Mouse (Mus musculus) skeletal muscle tissue, adult 2 months (tissue): ENCODE data around the gene Dcaf5.
"Not testable (repeated sequence)": the region's sequence is repeated elsewhere in the genome, so short reads cannot be mapped to it uniquely, and the experiment has no call there.

Source experiments
- DNase-seq: peaks from one replicate; pipeline ENCODE4 v3.0.0-alpha.2; 2012; ENCODE audit warnings: low read depth, low spot score

The Dcaf5 gene

GRCm38 (mm10) chr12:80436336-80436976, at the start of gene Dcaf5:
TSS of gene Dcaf5 (minus strand) at chr12:80436601.
- peak; percentile 84 for DNase-seq

- DNase-seq, result no peak
Measured at GRCm38 (mm10) chr12:80483397-80483796, 47.0 kb upstream of the Dcaf5 start.

GRCm38 (mm10) chr12:80479986-80480385, 43.6 kb upstream of the Dcaf5 start:
- peak; percentile 68 for DNase-seq

- DNase-seq, result no peak
Measured at GRCm38 (mm10) chr12:80473731-80474130, 37.3 kb upstream of the Dcaf5 start.

- DNase-seq, result peak; percentile 62
Measured at GRCm38 (mm10) chr12:80471926-80472325, 35.5 kb upstream of the Dcaf5 start.

GRCm38 (mm10) chr12:80470206-80470605, 33.8 kb upstream of the Dcaf5 start:
- DNase-seq, result peak; percentile 62

- DNase-seq, result peak; percentile 67
Measured at GRCm38 (mm10) chr12:80463666-80464269, 27.4 kb upstream of the Dcaf5 start.

- peak; percentile 91 for DNase-seq
Measured at GRCm38 (mm10) chr12:80462942-80463651, 26.7 kb upstream of the Dcaf5 start, which contains the start of gene Exd2. TSS of gene Exd2 (plus strand) at chr12:80463095.

GRCm38 (mm10) chr12:80462292-80462896, 26.0 kb upstream of the Dcaf5 start:
- DNase-seq, result not testable (repeated sequence)

- DNase-seq, result no peak
Measured at GRCm38 (mm10) chr12:80458033-80458432, 21.6 kb upstream of the Dcaf5 start.

GRCm38 (mm10) chr12:80453506-80453905, 17.1 kb upstream of the Dcaf5 start:
- no peak for DNase-seq

- no peak for DNase-seq
Measured at GRCm38 (mm10) chr12:80444525-80445109, 8.2 kb upstream of the Dcaf5 start.

GRCm38 (mm10) chr12:80440957-80441356, 4.6 kb upstream of the Dcaf5 start:
- no peak for DNase-seq

GRCm38 (mm10) chr12:80437051-80437675, 762 bp upstream of the Dcaf5 start:
- no peak for DNase-seq

- peak; percentile 29 for DNase-seq
Measured at GRCm38 (mm10) chr12:80435887-80436286, 514 bp downstream of the Dcaf5 start.

GRCm38 (mm10) chr12:80434961-80435691, 1.3 kb downstream of the Dcaf5 start:
- DNase-seq, result peak; percentile 51

GRCm38 (mm10) chr12:80434601-80434960, 1.8 kb downstream of the Dcaf5 start:
- peak; percentile 47 for DNase-seq

GRCm38 (mm10) chr12:80433266-80433665, 3.1 kb downstream of the Dcaf5 start:
- DNase-seq, result no peak

- no peak for DNase-seq
Measured at GRCm38 (mm10) chr12:80427683-80428082, 8.7 kb downstream of the Dcaf5 start.

GRCm38 (mm10) chr12:80415100-80415499, 21.3 kb downstream of the Dcaf5 start:
- DNase-seq, result no peak

- DNase-seq, result no peak
Measured at GRCm38 (mm10) chr12:80410855-80411254, 25.5 kb downstream of the Dcaf5 start.
